Mouse (Mus musculus) G1E (cell line): ENCODE data around the gene Hnrnpa1. TPM values are rescaled to one million over a fixed set of nuclear protein-coding genes. Genes with fewer than 3 reads are reported as not detected.

Source experiments
- ATAC-seq: 2 replicates; pipeline ENCODE4 v1.8.0; 2016; ENCODE audit warnings: mild to moderate bottlenecking; ENCODE audit not compliant: insufficient number of reproducible peaks, poor library complexity, low FRiP score, severe bottlenecking; ENCODE audit errors: extremely low read depth
- DNase-seq: peaks from one replicate; pipeline ENCODE4 v3.0.0; 2012; ENCODE audit warnings: low spot score
- H3K27me3 ChIP-seq: 2 replicates; pipeline ENCODE4 v1.6.1; 2012; ENCODE audit warnings: mild to moderate bottlenecking, low read length, inconsistent platforms; ENCODE audit not compliant: insufficient read depth
- H3K36me3 ChIP-seq: replicated peaks from 2 replicates; pipeline ENCODE3; 2012; ENCODE audit warnings: mild to moderate bottlenecking, inconsistent platforms
- H3K4me1 ChIP-seq: 2 replicates; pipeline ENCODE4 v1.6.1; 2012; ENCODE audit warnings: low read depth, low read length, inconsistent platforms, mixed read lengths; ENCODE audit not compliant: insufficient read depth
- H3K4me3 ChIP-seq: 2 replicates; pipeline ENCODE4 v1.5.1; 2012; ENCODE audit warnings: low read depth, mild to moderate bottlenecking, inconsistent platforms, low read length, moderate library complexity, mixed read lengths
- H3K9me3 ChIP-seq: replicated peaks from 2 replicates; pipeline ENCODE4 v1.6.1; 2012; ENCODE audit warnings: inconsistent platforms
- CTCF ChIP-seq: IDR thresholded peaks from 2 replicates; pipeline ENCODE4 v1.5.1; 2012; ENCODE audit warnings: low read depth, low read length, inconsistent platforms, mixed read lengths
- GATA1 ChIP-seq: IDR thresholded peaks from 2 replicates; pipeline ENCODE4 v1.6.1; 2012; ENCODE audit warnings: borderline replicate concordance, low read length, inconsistent platforms, mixed read lengths
- GATA2 ChIP-seq: IDR thresholded peaks from 2 replicates; pipeline ENCODE4 v1.6.1; 2012; ENCODE audit warnings: low read depth, low read length, inconsistent platforms, borderline replicate concordance
- POLR2AphosphoS5 ChIP-seq: IDR thresholded peaks from 2 replicates; pipeline ENCODE4 v1.6.1; 2012; ENCODE audit warnings: low read depth, low read length, inconsistent platforms; ENCODE audit not compliant: insufficient replicate concordance
- TAL1 ChIP-seq: conservative IDR thresholded peaks from 2 replicates; pipeline ENCODE4 v1.6.1; 2012; ENCODE audit warnings: low read depth, low read length, inconsistent platforms, mixed read lengths
- polyA plus RNA-seq: library from polyadenylated mRNA; stranded (reverse); fragments of >175 nt; gene quantifications from 2 replicates; pipeline ENCODE4 v1.2.3, GENCODE M21; 2012
- total RNA-seq, 2 experiments: library from RNA; stranded (forward) in 1 of 2; stranded (reverse) in 1 of 2; fragments of 200-1000 nt in 1 of 2; fragments of >200 nt in 1 of 2; fragmentation: Nextera tagmentation in 1 of 2; gene quantifications; 2 replicates each; pipeline ENCODE4 v1.2.3; 2014 to 2017

Hnrnpa1 gene
- total and polyA plus RNA-seq, 3 experiments, result 212 to 984 (median 391) TPM

DNA sequence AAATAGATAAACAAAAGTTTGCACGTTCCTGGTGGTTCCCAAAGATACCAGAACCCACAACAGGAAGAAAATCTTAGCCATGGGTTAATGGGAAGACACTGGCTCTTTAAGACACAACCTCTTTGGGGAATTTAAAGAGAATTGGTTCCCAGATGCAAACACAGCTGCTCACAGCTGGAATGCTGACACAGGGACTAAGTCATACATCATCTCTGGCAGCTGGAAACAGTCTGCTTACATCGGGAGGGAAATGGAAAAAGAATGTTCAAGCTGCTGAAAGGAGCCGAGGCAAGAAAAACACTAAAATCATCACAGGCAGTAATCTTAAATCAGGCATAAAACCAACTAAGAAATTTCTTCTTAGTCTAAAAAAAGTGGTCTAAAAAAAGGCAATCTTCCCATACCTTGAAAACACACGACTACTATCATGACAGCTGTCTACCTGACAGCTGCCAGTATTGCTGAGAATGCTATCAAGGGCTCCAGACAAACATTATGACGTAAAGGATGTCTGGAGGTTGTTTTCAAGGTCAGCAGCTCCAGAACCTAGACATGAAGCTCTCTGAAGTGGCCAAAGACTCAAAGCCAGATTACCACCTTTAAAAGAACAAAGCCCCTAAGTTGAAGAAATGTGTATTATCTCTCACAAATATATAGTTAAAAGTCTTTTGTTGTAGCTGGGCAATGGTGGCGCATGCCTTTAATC is 38.0 kb upstream of the Hnrnpa1 start:
- DNase-seq, result no peak
- H3K36me3 ChIP-seq, result peaks cover 95% of the 10 kb centered on the region
- no peak for TF ChIP-seq GATA1
- no peak for TF ChIP-seq CTCF
- no peak for TF ChIP-seq TAL1
- no peak for TF ChIP-seq POLR2AphosphoS5
- TF ChIP-seq GATA2, result no peak

DNA sequence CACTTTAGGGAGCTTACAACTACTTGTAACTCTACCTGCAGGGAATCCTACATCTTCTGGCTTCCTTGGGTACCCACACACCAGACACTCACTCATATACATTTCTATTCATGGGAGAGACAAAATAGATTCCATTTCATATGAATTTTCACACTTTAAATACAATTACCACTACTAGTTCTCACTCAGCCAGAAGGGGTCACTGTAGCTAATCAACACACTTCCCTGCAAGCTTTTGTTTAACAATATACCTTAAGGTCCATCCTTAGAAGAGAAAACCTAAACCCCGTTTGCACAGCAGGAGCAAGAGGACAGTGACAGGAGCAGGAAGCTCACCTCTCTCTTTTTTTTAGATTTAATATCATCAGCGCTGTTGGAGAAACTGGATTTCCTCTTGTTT is 35.1 kb upstream of the Hnrnpa1 start:
- Histone ChIP-seq H3K27me3 (no peaks in the 10 kb centered on the region), H3K36me3 (peaks cover 92% of the 10 kb centered on the region), H3K4me1 (peaks cover 3% of the 10 kb centered on the region; the same call in 1 of the 2 replicates), H3K4me3 (no peak overlapping the region), H3K9me3 (no peaks in the 10 kb centered on the region)
- DNase-seq (no peak), ATAC-seq (no peak)
- TF ChIP-seq GATA2, result no peak
- TF ChIP-seq CTCF, result no peak
- TF ChIP-seq TAL1, result no peak
- no peak for TF ChIP-seq POLR2AphosphoS5

More for the DNA sequence above, 38.0 kb upstream of the Hnrnpa1 start:
- ATAC-seq, result no peak
- peaks cover 5% of the 10 kb centered on the region; the same call in 1 of the 2 replicates for H3K4me1 ChIP-seq
- no peaks in the 10 kb centered on the region for H3K27me3 ChIP-seq
- H3K9me3 ChIP-seq, result no peaks in the 10 kb centered on the region
- no peak overlapping the region for H3K4me3 ChIP-seq

DNA sequence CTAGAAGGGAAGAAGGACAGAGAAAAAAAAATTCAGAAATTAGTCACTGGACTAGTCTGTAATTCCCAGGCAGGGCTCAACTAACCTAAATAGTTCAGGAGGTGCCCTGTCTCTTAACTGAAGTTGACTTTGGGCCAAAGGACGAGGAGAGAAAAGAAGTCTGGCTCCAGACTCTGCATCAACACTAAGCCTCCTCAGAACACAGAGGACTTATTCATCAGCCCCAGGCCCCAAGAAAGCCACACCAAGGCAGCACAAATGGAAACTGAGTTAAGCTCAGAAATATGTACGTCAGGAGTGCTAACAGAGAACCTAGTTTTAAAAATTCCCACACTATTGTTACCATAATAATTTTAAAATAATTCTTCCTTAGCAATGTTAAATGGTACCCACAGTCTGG is 26.1 kb upstream of the Hnrnpa1 start:
- Histone ChIP-seq H3K4me3 (no peak overlapping the region), H3K27me3 (no peaks in the 10 kb centered on the region), H3K4me1 (peaks cover 46% of the 10 kb centered on the region), H3K36me3 (peaks cover 51% of the 10 kb centered on the region), H3K9me3 (no peaks in the 10 kb centered on the region)
- TF ChIP-seq POLR2AphosphoS5 (no peak), CTCF (no peak), TAL1 (no peak), GATA1 (no peak), GATA2 (no peak)
- DNase-seq, result no peak
- ATAC-seq, result no peak

DNA sequence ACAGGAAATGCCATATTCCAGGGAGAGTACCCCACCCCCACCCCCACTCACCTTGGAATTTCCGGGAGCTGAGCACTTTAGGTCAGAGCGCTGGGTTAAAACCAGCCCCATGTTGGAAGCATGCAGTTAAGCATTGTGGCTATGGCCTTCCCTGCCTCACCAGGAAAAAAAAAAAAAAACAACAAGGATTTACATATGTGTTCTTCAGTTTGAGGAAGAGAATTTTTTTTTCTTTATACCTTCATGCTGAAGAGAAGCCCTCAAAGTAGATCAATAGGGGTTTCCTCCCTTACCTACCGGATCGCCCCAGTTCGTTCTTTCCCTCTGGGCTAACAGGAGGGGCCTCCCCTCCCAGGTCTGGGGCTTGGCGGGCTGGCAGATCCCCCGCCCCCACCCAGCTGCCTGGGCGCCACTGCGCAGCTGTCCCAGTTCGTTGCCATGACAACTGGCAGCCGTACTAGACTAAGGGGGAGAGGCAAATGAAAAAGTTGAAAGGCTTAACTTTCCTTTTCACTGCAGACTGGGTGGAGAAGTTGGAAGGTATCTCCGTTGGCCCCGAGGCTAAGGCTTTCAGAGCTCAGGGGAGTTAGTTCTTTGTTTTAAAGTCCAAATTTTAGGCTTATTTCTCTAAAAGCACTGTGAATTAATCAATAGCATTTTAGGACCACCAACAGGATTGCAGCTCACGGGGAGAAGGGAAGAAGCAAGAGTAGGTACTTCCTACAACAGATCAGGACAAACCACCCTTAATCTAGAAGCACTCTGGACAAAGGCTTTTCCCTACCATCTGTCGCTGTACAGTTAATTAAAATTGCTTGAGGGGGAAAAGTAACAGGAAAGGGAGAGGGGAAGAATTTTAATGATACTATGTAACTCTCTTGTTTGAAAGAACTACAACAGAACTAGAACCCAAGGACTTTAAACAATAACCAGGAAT is 25.0 kb upstream of the Hnrnpa1 start:
- Histone ChIP-seq H3K4me3 (peak overlapping the region; percentile 68), H3K27me3 (no peaks in the 10 kb centered on the region), H3K9me3 (no peaks in the 10 kb centered on the region), H3K4me1 (peaks cover 45% of the 10 kb centered on the region), H3K36me3 (peaks cover 53% of the 10 kb centered on the region)
- no peak for TF ChIP-seq TAL1
- TF ChIP-seq POLR2AphosphoS5, result no peak
- TF ChIP-seq GATA2, result no peak
- ATAC-seq (peak; percentile 90), DNase-seq (peak; percentile 84)

DNA sequence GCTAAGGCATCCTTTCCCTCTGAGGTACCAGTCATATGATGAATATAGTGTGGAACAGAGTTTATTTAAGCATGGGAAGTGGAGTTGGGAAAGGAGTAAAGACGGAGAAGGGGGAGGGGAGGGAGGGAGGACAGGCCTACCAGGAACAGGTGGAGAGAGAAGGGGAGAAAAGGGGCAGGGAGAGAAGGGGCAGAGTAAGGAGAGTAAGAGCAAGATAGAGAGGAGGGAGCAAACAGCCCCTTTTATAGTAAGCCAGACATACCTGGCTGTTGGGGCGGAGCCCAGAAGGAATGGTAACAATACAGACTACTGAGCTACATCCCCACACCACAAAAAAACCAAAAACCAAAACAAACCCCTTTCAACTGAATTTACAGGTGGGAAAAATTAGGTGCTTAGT is 24.2 kb upstream of the Hnrnpa1 start:
- ATAC-seq (no peak), DNase-seq (no peak)
- H3K36me3 ChIP-seq, result peaks cover 53% of the 10 kb centered on the region
- no peak for TF ChIP-seq GATA1
- no peak for TF ChIP-seq GATA2
- no peak for TF ChIP-seq TAL1
- TF ChIP-seq CTCF, result no peak
- TF ChIP-seq POLR2AphosphoS5, result no peak
- no peaks in the 10 kb centered on the region for H3K27me3 ChIP-seq
- no peaks in the 10 kb centered on the region for H3K9me3 ChIP-seq
- peak overlapping the region; percentile 54; the same call in 1 of the 2 replicates for H3K4me3 ChIP-seq
- peaks cover 48% of the 10 kb centered on the region for H3K4me1 ChIP-seq

DNA sequence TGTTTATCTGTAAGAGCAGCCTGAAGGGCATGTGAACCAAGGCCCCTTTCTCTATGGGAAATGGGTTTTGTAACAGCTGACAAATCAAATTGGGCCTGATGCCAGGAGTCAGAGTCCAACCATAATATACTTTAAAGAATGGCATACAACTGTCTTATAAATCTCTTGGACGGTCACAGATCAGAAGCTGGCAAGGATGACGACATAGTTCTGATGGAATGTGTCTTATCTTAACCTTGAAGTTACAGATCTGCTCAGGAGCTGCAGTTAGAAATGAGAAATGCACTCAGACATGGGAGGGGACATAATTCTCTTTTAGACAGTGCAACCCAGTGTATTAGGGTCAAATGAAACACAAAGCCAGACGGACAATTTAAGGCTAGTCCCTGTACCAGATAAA is 19.4 kb upstream of the Hnrnpa1 start:
- no peak for TF ChIP-seq GATA1
- DNase-seq (no peak), ATAC-seq (no peak)
- Histone ChIP-seq H3K4me3 (no peak overlapping the region), H3K36me3 (peaks cover 53% of the 10 kb centered on the region), H3K4me1 (peaks cover 44% of the 10 kb centered on the region), H3K27me3 (no peaks in the 10 kb centered on the region), H3K9me3 (no peaks in the 10 kb centered on the region)
